Mouse (Mus musculus) neutrophil, adult 83 days (primary cell): Measurements from ENCODE around the gene Il1r2. TPM values are rescaled to one million over a fixed set of nuclear protein-coding genes. Genes with fewer than 3 reads are reported as not detected.

Source experiments
- total RNA-seq, 2 experiments: library from RNA; stranded (reverse); gene quantifications; one replicate each; pipeline ENCODE4 v1.2.4; 2023

The Il1r2 gene
- total RNA-seq = 100 to 1,000 TPM; 487 to 806 TPM

GRCm38 (mm10) chr1:40073779-40074178 lies at the start of gene Il1r2:
Il1r2 (plus strand) TSS chr1:40074079.

Other genes starting within 250 kb of the Il1r2 start
- gene Map4k4, start 173.2 kb upstream of the Il1r2 start, total RNA-seq = 100 to 1,000 TPM; 190 to 228 TPM
- 1 to 10 TPM; 1.2 to 1.6 TPM for gene Il1r1, start 151.0 kb downstream of the Il1r2 start, total RNA-seq